Mouse (Mus musculus) embryonic facial prominence, embryonic 12.5 days (tissue): ENCODE results near the gene Pigs. TPM values are rescaled to one million over a fixed set of nuclear protein-coding genes. Genes with fewer than 3 reads are reported as not detected.
A peak's percentile ranks its signal among the peaks of the same experiment; 100 is the strongest.

Source experiments
- ATAC-seq: fragments of 200-750 bp; cut with Nextera tagmentation; 2 replicates; pipeline ENCODE4 v1.8.0; 2017; ENCODE audit not compliant: insufficient number of reproducible peaks, insufficient read depth, low FRiP score, low TSS enrichment
- H3K27ac ChIP-seq: fragments of 300-500 bp; sonication (generic); 2 replicates; pipeline ENCODE4 v1.5.1; 2016; ENCODE audit warnings: mild to moderate bottlenecking
- H3K27me3 ChIP-seq: fragments of 300-500 bp; sonication (generic); 2 replicates; pipeline ENCODE4 v1.6.1; 2016; ENCODE audit warnings: mild to moderate bottlenecking, moderate library complexity
- H3K36me3 ChIP-seq: fragments of 300-500 bp; sonication (generic); 2 replicates; pipeline ENCODE4 v1.6.1; 2016; ENCODE audit warnings: mild to moderate bottlenecking
- H3K4me1 ChIP-seq: fragments of 300-500 bp; sonication (generic); 2 replicates; pipeline ENCODE4 v1.6.1; 2016
- H3K4me2 ChIP-seq: fragments of 300-500 bp; sonication (generic); replicated peaks from 2 replicates; pipeline ENCODE4 v1.6.1; 2016; ENCODE audit warnings: mild to moderate bottlenecking, moderate library complexity
- H3K4me3 ChIP-seq: fragments of 300-500 bp; sonication (generic); 2 replicates; pipeline ENCODE4 v1.5.1; 2016; ENCODE audit warnings: mild to moderate bottlenecking
- H3K9ac ChIP-seq: fragments of 300-500 bp; sonication (generic); 2 replicates; pipeline ENCODE4 v1.6.1; 2016; ENCODE audit warnings: mild to moderate bottlenecking, moderate library complexity
- H3K9me3 ChIP-seq: fragments of 300-500 bp; sonication (generic); 2 replicates; pipeline ENCODE4 v1.6.1; 2016; ENCODE audit warnings: mild to moderate bottlenecking, moderate library complexity
- WGBS: fragments of 180-500 bp; shearing (Covaris S2); methylation state at CpG from one replicate; pipeline ENCODE4 v1.1.7; 2016; 5-methylcytosine and 5-hydroxymethylcytosine counted together
- polyA plus RNA-seq: library from polyadenylated mRNA; unstranded; fragments of >200 nt; fragmentation: Nextera tagmentation; extraction: Ambion mirVana; gene quantifications from 2 replicates; pipeline ENCODE4 v1.2.1, GENCODE M21; 2016

Pigs gene
- polyA plus RNA-seq, 1 experiment from 2014 or later = 74.3 TPM

DNA sequence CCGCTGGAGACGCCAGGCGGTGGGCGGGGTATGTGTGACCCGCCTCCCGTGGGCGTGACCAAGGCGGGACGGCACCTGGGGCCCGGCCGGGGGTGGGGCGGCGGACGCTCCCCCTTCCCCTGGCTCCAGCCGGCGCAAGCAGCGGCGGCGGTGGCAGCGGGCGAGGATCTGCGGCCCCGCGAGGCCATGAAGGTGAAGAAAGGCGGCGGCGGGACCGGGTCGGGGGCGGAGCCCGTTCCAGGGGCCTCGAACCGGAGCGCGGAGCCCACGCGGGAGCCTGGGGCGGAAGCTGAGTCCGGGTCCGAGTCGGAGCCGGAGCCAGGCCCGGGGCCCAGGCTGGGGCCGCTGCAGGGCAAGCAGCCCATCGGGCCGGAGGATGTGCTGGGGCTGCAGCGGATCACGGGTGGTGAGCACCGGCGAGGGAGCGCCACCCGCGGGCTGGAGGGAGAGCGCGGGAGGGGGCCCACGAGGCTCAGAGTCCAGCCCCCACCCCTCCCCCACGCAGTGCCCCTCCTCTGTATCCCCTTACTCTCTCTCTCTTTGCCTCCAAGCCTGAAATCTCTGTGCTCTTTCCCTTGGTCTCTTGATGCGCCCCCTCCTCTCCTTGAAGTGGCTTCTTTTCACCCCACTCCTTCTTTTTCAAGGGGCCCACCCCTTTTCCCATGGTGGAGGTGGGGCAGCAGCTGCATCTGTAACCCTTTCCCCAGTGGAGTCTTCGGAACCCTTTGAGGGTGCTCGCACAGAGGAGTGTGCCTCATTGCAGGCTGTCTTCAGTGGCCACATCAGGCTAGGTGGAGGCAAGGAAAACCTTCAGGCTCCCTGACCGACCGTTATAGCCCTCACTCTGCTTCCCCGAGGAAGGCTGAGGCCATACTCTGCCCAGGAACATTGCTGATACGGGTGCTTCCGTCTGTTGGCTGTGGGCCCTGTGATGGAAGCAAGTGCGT is 15.4 kb downstream of the Pigs start, which contains the start of gene Unc119:
Gene Unc119 (plus strand): TSS at position 102 of the 947 bp plus-strand sequence.
- Histone ChIP-seq H3K36me3 (peaks cover 37% of the 10 kb centered on the region), H3K9me3 (no peaks in the 10 kb centered on the region), H3K9ac (peak within 1 kb of the TSS; percentile 85), H3K4me2 (peak within 1 kb of the TSS; percentile 65), H3K27me3 (no peaks in the 10 kb centered on the region), H3K4me3 (peak within 1 kb of the TSS; percentile 80), H3K4me1 (peaks cover 27% of the 10 kb centered on the region), H3K27ac (peak within 1 kb of the TSS; percentile 95)
- 1% methylated on average over 60 of the region's 66 CpGs for WGBS
- peak; percentile 77 for ATAC-seq

DNA sequence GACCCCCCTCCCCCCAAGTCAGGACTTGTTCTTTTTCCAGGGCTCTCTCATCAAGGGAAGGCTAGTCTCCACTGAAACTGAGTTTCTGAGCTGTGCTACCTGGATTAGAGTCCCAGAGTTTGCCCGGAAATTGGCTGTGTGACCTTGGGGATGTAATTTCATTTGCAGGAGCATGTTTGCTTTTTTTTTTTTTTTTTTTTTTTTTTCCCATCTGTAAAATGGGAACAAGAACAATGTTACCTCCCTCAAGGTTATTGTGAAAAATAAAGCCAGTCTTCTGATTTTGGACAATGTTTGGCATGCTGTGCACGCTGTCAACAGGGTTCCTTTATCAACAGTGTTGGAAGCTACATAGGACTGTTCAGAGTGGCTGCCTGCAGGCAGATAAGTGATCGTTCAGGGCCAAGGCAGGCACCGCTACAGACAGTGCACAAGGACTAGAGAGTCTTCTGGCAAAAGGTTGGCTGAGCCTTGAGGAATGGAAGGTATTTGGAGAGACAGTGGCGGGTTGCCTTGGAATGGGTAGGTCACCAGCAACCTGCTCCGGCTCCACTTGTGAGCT is 16.2 kb downstream of the Pigs start:
- peaks cover 28% of the 10 kb centered on the region for H3K4me1 ChIP-seq
- H3K9me3 ChIP-seq = no peaks in the 10 kb centered on the region
- peak overlapping the region; percentile 80 for H3K4me3 ChIP-seq
- peak overlapping the region; percentile 65 for H3K4me2 ChIP-seq
- H3K27ac ChIP-seq = peak overlapping the region; percentile 95
- WGBS = 73% methylated on average over 6 of the region's 6 CpGs
- H3K9ac ChIP-seq = peak overlapping the region; percentile 85
- peaks cover 36% of the 10 kb centered on the region for H3K36me3 ChIP-seq
- no peak for ATAC-seq
- no peaks in the 10 kb centered on the region for H3K27me3 ChIP-seq

DNA sequence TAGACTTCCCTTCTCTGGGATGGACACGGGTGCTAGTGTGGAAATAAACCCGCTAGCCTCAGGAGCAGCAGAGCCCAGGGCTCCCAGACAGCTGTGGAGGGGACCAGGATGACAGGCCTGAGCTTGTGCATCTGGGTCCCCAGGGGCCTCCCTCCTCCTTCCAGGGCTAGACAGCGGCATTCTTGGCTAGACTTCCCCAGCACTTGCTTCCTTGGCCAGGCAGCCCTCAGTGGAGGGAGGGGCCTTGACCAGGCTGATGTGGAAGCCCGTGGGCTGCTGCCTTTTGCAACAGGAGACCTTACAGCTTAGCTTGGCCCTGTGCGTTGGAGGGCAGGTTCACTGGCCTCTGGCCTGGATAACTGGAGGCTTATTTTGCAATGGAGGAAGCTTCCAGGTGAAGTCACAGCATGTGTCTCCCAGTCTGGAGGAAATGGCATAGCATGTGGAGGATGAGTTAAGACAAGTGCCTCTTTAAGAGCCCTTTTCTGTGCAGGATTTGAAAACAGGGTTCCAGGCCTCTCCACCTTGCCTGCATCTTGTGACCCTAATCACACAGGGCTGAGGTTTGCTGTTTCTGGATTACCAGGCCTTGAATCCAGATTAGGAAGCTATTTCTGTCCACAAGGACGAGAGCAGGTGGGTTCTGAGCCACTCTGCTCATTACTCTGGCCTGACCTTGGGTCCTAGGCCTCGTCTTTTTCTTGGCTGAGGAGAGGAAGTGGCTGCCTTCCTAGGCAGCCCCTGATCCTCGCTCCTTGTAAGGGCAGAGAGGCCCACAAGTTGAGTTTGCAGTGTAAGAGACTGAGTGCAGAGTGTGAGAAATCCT is 16.9 kb downstream of the Pigs start:
- peaks cover 30% of the 10 kb centered on the region for H3K36me3 ChIP-seq
- no peak for ATAC-seq
- no peaks in the 10 kb centered on the region for H3K9me3 ChIP-seq
- peaks cover 32% of the 10 kb centered on the region for H3K4me1 ChIP-seq
- H3K27me3 ChIP-seq = no peaks in the 10 kb centered on the region
- peak overlapping the region; percentile 60 for H3K27ac ChIP-seq
- peak overlapping the region; percentile 65 for H3K4me2 ChIP-seq
- WGBS = 50% methylated on average over 8 of the region's 8 CpGs
- peak overlapping the region; percentile 80; the same call in 1 of the 2 replicates for H3K4me3 ChIP-seq
- H3K9ac ChIP-seq = peak overlapping the region; percentile 45; the same call in 1 of the 2 replicates

DNA sequence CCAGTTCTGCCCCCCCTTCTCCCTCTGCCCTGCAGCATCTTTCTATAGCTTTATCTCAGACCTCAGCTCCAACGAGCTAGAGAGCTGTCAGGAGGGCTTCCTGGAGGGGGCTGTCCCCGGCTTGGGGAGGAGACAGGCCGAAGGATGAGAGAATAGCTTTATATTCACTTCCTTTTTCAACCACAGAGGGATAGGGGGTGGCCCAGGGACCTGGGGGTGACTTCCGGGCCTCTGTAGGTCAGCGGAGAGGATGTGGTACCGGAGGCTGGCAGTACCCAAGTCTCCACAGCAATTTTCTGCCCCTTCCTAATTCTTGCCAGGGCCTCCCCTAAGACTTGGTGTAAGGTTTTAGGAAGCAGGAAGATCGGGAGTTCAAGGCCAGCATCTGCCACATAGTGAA is 17.6 kb downstream of the Pigs start:
- H3K9ac ChIP-seq = 0 out of 2 replicates have a peak overlapping the region, but pooled peaks have one; percentile 38
- H3K4me2 ChIP-seq = peak overlapping the region; percentile 65; the same call in 1 of the 2 replicates
- H3K27me3 ChIP-seq = no peaks in the 10 kb centered on the region
- peaks cover 26% of the 10 kb centered on the region for H3K36me3 ChIP-seq
- no peaks in the 10 kb centered on the region for H3K9me3 ChIP-seq
- ATAC-seq = no peak
- 71% methylated on average over 7 of the region's 7 CpGs for WGBS
- peaks cover 32% of the 10 kb centered on the region for H3K4me1 ChIP-seq
- no peak overlapping the region for H3K4me3 ChIP-seq
- H3K27ac ChIP-seq = peak overlapping the region; percentile 60

DNA sequence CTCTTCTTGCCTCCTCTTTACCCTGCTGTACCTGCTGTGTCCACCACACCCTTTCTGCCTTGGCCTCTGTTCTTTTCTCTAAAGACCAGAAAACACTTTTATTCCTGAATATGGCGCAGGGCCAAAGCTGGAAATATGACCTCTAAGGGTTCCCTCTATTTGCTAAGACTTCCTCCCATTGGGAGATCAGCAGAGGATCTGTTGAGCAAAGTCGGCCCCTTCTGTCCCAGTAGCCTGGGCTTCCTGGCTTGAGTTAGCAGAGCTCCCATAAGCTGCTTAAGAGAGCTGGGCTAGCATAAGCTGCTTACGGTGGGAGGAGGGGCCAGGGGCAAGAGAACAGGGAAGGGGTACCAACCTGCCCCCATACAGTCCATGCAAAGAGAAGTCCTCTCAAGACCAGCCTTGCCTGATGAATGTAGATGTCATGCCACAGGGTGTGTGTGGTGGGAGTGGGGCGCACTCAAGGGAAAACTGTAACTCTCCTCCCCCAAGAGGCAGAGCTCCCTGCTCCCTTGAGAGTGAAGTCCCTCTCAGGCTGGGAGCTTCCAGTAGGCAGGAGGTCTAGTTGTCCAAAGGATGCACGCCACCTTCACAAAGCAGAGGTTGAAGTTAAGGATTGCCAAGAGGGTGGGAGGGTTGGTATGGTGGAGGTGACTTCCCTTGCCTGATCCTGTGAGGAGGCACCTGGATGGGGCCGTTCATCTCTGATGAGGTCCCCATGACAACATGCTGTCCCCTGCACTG is 18.3 kb downstream of the Pigs start:
- Histone ChIP-seq H3K9me3 (no peaks in the 10 kb centered on the region), H3K36me3 (peaks cover 22% of the 10 kb centered on the region), H3K4me2 (no peak overlapping the region), H3K4me3 (no peak overlapping the region), H3K27ac (no peak overlapping the region), H3K9ac (no peak overlapping the region), H3K27me3 (no peaks in the 10 kb centered on the region), H3K4me1 (peaks cover 32% of the 10 kb centered on the region)
- WGBS = 74% methylated on average over 6 of the region's 6 CpGs
- ATAC-seq = no peak

DNA sequence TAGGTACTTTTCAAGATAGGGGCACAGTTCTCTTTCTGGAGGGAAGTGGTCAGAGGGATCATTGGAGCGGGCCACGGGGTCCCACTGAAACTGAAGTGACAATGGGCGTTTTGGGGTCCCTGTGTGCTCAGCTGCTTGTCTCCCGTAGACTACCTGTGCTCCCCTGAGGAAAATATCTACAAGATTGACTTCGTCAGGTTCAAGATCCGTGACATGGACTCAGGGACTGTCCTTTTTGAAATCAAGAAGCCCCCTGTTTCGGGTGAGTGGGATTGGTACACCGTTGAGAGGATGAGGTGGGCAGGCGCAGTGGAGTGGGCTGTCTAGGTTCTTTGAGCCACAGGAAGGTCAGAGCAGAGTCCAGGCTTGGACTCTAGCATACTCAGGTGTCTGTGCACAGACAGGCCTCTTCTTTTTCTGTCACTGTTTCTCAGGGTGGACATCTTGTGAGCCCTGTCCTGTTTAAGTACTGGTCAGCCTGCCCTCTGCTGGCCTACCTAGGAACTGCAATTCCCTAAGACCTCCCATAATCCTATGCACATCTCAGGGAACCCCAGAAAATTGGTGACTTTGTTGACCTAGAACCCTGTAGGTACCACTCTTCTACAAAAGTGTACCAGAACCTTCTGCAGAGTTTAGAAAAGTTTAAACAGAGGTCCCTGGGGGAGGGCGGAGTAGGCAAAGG is 19.0 kb downstream of the Pigs start:
- Histone ChIP-seq H3K27me3 (no peaks in the 10 kb centered on the region), H3K27ac (no peak overlapping the region), H3K4me2 (no peak overlapping the region), H3K4me1 (peaks cover 32% of the 10 kb centered on the region), H3K9me3 (no peaks in the 10 kb centered on the region), H3K9ac (no peak overlapping the region), H3K36me3 (peaks cover 22% of the 10 kb centered on the region), H3K4me3 (no peak overlapping the region)
- ATAC-seq = no peak
- WGBS = 92% methylated on average over 10 of the region's 10 CpGs

DNA sequence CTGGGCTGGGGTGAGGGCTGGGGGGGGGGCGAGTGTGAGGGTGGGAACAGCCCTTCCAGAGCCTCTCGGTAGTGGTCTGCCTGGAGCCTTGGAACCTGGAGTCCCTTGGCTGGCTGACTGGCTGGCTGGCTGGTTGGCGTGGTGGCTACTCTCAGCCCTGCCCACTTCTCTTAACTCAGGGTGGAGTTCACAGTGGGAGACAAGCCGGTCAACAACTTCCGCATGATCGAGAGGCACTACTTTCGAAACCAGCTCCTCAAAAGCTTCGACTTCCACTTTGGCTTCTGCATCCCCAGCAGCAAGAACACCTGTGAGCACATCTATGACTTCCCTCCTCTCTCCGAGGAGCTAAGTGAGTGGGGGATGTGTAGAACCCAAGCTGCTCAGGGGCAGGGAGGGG is 19.7 kb downstream of the Pigs start:
- no peaks in the 10 kb centered on the region for H3K27me3 ChIP-seq
- 87% methylated on average over 9 of the region's 9 CpGs for WGBS
- no peak for ATAC-seq
- H3K27ac ChIP-seq = no peak overlapping the region
- H3K9me3 ChIP-seq = no peaks in the 10 kb centered on the region
- H3K4me2 ChIP-seq = no peak overlapping the region
- peaks cover 30% of the 10 kb centered on the region for H3K4me1 ChIP-seq
- peaks cover 22% of the 10 kb centered on the region for H3K36me3 ChIP-seq
- no peak overlapping the region for H3K9ac ChIP-seq
- H3K4me3 ChIP-seq = no peak overlapping the region

DNA sequence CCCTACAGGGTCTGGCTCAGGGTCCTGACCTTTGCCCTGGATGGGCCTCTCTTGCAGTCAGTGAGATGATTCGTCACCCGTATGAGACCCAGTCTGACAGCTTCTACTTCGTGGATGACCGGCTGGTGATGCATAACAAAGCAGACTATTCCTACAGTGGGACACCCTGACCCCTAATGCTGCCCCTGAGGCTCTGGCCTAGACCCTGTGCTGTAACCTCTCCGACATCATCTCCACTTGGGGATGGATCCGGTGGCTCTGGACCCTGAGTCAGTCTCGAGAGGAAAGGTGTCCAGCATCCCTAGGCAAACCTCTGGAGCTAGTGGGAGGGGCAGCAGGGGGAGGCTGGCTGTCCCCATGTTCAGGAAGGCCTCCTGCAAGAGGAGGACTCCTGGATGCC is 20.3 kb downstream of the Pigs start:
- Histone ChIP-seq H3K4me2 (no peak overlapping the region), H3K27ac (no peak overlapping the region), H3K4me3 (no peak overlapping the region), H3K9me3 (no peaks in the 10 kb centered on the region), H3K4me1 (peaks cover 29% of the 10 kb centered on the region), H3K9ac (no peak overlapping the region), H3K36me3 (peaks cover 22% of the 10 kb centered on the region), H3K27me3 (no peaks in the 10 kb centered on the region)
- WGBS = 41% methylated on average over 7 of the region's 7 CpGs
- no peak for ATAC-seq

DNA sequence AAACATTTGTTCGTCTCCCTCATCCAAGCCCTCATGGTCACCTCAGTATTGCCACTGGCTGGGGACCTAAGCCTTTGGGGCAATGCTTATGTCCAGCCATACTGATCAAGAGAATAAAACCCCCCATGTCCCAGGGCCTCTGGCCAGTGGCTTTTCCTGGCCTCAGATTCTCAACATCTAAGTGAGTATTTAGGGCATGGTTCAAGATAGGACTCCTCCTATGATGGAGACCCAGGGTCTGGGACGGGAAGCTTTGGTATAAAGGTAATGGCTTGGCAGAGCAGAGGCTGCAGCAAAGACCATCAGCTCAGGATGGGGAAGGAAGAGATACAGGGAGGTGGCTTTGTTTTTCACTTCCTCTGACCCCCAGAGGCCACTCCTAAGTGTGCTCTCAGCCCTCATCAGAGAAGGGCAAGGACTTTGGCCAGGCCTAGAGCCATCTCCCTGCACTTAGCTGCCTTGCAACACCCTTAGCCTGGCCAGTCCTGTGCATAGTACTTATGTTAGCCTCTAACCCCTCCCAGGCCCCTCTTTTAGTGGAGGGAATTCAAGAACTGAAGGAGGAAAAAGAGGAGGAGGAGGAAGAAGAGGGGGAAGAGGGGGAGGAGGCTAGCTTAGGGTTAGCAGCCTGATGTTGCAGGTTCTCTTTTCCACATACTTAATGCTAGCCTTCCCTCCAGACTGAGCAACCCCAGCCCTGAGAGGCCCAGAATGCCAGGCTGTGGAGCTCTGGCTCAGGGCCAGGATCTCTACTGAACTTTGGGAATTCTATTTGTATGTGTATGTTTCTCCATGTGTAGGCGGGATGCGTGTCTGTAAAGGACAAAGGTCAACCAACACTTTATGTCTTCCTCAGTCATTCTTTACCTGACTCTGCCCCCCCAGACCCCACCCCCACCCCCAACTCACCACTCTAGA is 21.5 kb downstream of the Pigs start:
- Histone ChIP-seq H3K4me1 (peaks cover 26% of the 10 kb centered on the region), H3K9me3 (no peaks in the 10 kb centered on the region), H3K36me3 (peaks cover 22% of the 10 kb centered on the region), H3K4me2 (no peak overlapping the region), H3K27ac (no peak overlapping the region), H3K4me3 (no peak overlapping the region), H3K27me3 (no peaks in the 10 kb centered on the region), H3K9ac (no peak overlapping the region)
- ATAC-seq = no peak
- 81% methylated on average over 4 of the region's 4 CpGs for WGBS

DNA sequence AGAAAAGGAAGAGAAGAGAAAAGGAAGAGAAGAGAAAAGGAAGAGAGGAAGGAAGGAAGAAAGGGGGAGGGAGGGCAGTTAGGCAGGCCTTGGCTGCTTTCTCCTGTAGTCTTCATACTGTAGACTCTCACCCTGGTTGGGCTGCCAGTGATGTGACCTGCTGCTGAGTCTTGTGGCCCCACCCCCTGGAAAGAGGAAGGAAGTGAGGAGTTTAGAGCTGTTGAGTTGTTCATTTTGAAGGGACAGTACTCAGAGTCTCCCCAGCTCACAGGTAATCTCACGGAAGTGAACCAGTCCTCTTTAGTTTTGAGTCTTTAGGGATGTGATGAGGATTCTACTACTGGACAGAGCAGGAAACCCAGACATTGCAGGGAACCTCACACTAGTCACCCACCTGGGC is 24.9 kb downstream of the Pigs start:
- H3K9ac ChIP-seq = no peak overlapping the region
- no peak overlapping the region for H3K4me2 ChIP-seq
- 84% methylated on average over 1 of the region's 1 CpGs for WGBS
- H3K9me3 ChIP-seq = no peaks in the 10 kb centered on the region
- no peak overlapping the region for H3K27ac ChIP-seq
- H3K36me3 ChIP-seq = peaks cover 13% of the 10 kb centered on the region
- H3K4me3 ChIP-seq = no peak overlapping the region
- no peaks in the 10 kb centered on the region for H3K27me3 ChIP-seq
- H3K4me1 ChIP-seq = peaks cover 4% of the 10 kb centered on the region; the same call in 1 of the 2 replicates
- ATAC-seq = no peak
